Mouse (Mus musculus): ENCODE measurements around the gene Bcl2l13. TPM values are rescaled to one million over a fixed set of nuclear protein-coding genes. Genes with fewer than 3 reads are reported as not detected.
"Not testable (repeated sequence)": the region's sequence is repeated elsewhere in the genome, so short reads cannot be mapped to it uniquely, and the experiment has no call there.

The Bcl2l13 gene
- polyA plus RNA-seq, 1 experiment from 2014 or later, result 42.2 TPM

GRCm38 (mm10) chr6:120907876-120908597 lies 72.0 kb downstream of the Bcl2l13 start:
- ATAC-seq (ENCODE audit: low FRiP score, low read depth); H3K27me3 ChIP-seq (replicated peaks); H3K9ac ChIP-seq; H3K4me1 ChIP-seq; H3K36me3 ChIP-seq; H3K4me2 ChIP-seq (replicated peaks); H3K27ac ChIP-seq; H3K4me3 ChIP-seq; H3K9me3 ChIP-seq: not testable (repeated sequence)
- WGBS, result 93% methylated on average over 10 of the region's 10 CpGs

GRCm38 (mm10) chr6:120909501-120909900 lies 73.5 kb downstream of the Bcl2l13 start:
- no peak for ATAC-seq (ENCODE audit: low FRiP score, low read depth)
- WGBS, result 88% methylated on average over 3 of the region's 3 CpGs

GRCm38 (mm10) chr6:120911213-120912007 lies 75.4 kb downstream of the Bcl2l13 start:
- 78% methylated on average over 13 of the region's 13 CpGs for WGBS
- H3K4me3 ChIP-seq, result no peak overlapping the region
- no peak overlapping the region for H3K27ac ChIP-seq
- no peak overlapping the region for H3K9ac ChIP-seq
- no peaks in the 10 kb centered on the region; the same call in 1 of the 2 replicates for H3K27me3 ChIP-seq (replicated peaks)
- no peaks in the 10 kb centered on the region for H3K36me3 ChIP-seq
- no peak for ATAC-seq (ENCODE audit: low FRiP score, low read depth)
- no peaks in the 10 kb centered on the region for H3K9me3 ChIP-seq
- no peak overlapping the region for H3K4me2 ChIP-seq (replicated peaks)
- H3K4me1 ChIP-seq, result peaks cover 9% of the 10 kb centered on the region; the same call in 1 of the 2 replicates

More at GRCm38 (mm10) chr6:120909501-120909900, 73.5 kb downstream of the Bcl2l13 start:
- H3K9me3 ChIP-seq, result no peaks in the 10 kb centered on the region
- no peak overlapping the region for H3K4me3 ChIP-seq
- no peak overlapping the region for H3K9ac ChIP-seq
- H3K27me3 ChIP-seq (replicated peaks), result no peaks in the 10 kb centered on the region
- no peak overlapping the region for H3K27ac ChIP-seq
- H3K4me1 ChIP-seq, result no peaks in the 10 kb centered on the region
- H3K4me2 ChIP-seq (replicated peaks), result no peak overlapping the region
- no peaks in the 10 kb centered on the region for H3K36me3 ChIP-seq

- no peaks in the 10 kb centered on the region; the same call in 1 of the 2 replicates for H3K27me3 ChIP-seq (replicated peaks)
- no peak overlapping the region for H3K4me3 ChIP-seq
- ATAC-seq (ENCODE audit: low FRiP score, low read depth), result no peak
- no peak overlapping the region for H3K4me2 ChIP-seq (replicated peaks)
- H3K9ac ChIP-seq, result no peak overlapping the region
- H3K27ac ChIP-seq, result no peak overlapping the region
- H3K9me3 ChIP-seq, result no peaks in the 10 kb centered on the region
- no peaks in the 10 kb centered on the region for H3K36me3 ChIP-seq
- 79% methylated on average over 2 of the region's 2 CpGs for WGBS
- H3K4me1 ChIP-seq, result peaks cover 9% of the 10 kb centered on the region; the same call in 1 of the 2 replicates
These were observed 76.9 kb downstream of the Bcl2l13 start for GRCm38 (mm10) chr6:120912931-120913330.

GRCm38 (mm10) chr6:120913783-120914182 lies 77.8 kb downstream of the Bcl2l13 start:
- Histone ChIP-seq H3K27me3 (replicated peaks) (no peaks in the 10 kb centered on the region; the same call in 1 of the 2 replicates), H3K9ac (no peak overlapping the region), H3K36me3 (no peaks in the 10 kb centered on the region), H3K4me3 (no peak overlapping the region), H3K4me2 (replicated peaks) (no peak overlapping the region), H3K27ac (no peak overlapping the region), H3K4me1 (peaks cover 9% of the 10 kb centered on the region; the same call in 1 of the 2 replicates), H3K9me3 (no peaks in the 10 kb centered on the region)
- 86% methylated on average over 8 of the region's 8 CpGs for WGBS
- no peak for ATAC-seq (ENCODE audit: low FRiP score, low read depth)

- ATAC-seq (ENCODE audit: low FRiP score, low read depth), result no peak
- 77% methylated on average over 4 of the region's 4 CpGs for WGBS
- H3K9me3 ChIP-seq, result no peaks in the 10 kb centered on the region
- no peak overlapping the region for H3K27ac ChIP-seq
- no peaks in the 10 kb centered on the region; the same call in 1 of the 2 replicates for H3K27me3 ChIP-seq (replicated peaks)
- peaks cover 9% of the 10 kb centered on the region; the same call in 1 of the 2 replicates for H3K4me1 ChIP-seq
- H3K36me3 ChIP-seq, result no peaks in the 10 kb centered on the region
- no peak overlapping the region for H3K9ac ChIP-seq
- no peak overlapping the region for H3K4me3 ChIP-seq
- no peak overlapping the region for H3K4me2 ChIP-seq (replicated peaks)
These were observed 78.5 kb downstream of the Bcl2l13 start for GRCm38 (mm10) chr6:120914533-120914910.

GRCm38 (mm10) chr6:120914911-120915648 lies 79.1 kb downstream of the Bcl2l13 start:
- Histone ChIP-seq H3K9ac (no peak overlapping the region), H3K27me3 (replicated peaks) (no peaks in the 10 kb centered on the region; the same call in 1 of the 2 replicates), H3K27ac (no peak overlapping the region), H3K4me3 (no peak overlapping the region), H3K4me2 (replicated peaks) (no peak overlapping the region), H3K9me3 (no peaks in the 10 kb centered on the region), H3K36me3 (no peaks in the 10 kb centered on the region), H3K4me1 (peaks cover 9% of the 10 kb centered on the region; the same call in 1 of the 2 replicates)
- 41% methylated on average over 9 of the region's 9 CpGs for WGBS
- ATAC-seq (ENCODE audit: low FRiP score, low read depth), result no peak

- Histone ChIP-seq H3K4me1 (peaks cover 9% of the 10 kb centered on the region; the same call in 1 of the 2 replicates), H3K4me2 (replicated peaks) (peak overlapping the region; percentile 99), H3K27ac (no peak overlapping the region), H3K27me3 (replicated peaks) (no peaks in the 10 kb centered on the region; the same call in 1 of the 2 replicates), H3K9me3 (no peaks in the 10 kb centered on the region), H3K9ac (no peak overlapping the region), H3K36me3 (no peaks in the 10 kb centered on the region), H3K4me3 (peak overlapping the region; percentile 60; the same call in 1 of the 2 replicates)
- ATAC-seq (ENCODE audit: low FRiP score, low read depth), result no peak
- WGBS, result 36% methylated on average over 2 of the region's 2 CpGs
These were observed 79.6 kb downstream of the Bcl2l13 start for GRCm38 (mm10) chr6:120915649-120915975.

- H3K27ac ChIP-seq, result no peak within 1 kb of the TSS
- peak within 1 kb of the TSS; percentile 60 for H3K4me3 ChIP-seq
- H3K4me2 ChIP-seq (replicated peaks), result peak within 1 kb of the TSS; percentile 99
- H3K9ac ChIP-seq, result peak within 1 kb of the TSS; percentile 57
- peak; percentile 91 for ATAC-seq (ENCODE audit: low FRiP score, low read depth)
- 1% methylated on average over 67 of the region's 67 CpGs for WGBS
- H3K9me3 ChIP-seq, result 0 out of 2 replicates have a peak, but pooled peaks cover 5% of the 10 kb centered on the region
- H3K27me3 ChIP-seq (replicated peaks), result no peaks in the 10 kb centered on the region; the same call in 1 of the 2 replicates
- peaks cover 9% of the 10 kb centered on the region; the same call in 1 of the 2 replicates for H3K4me1 ChIP-seq
- H3K36me3 ChIP-seq, result no peaks in the 10 kb centered on the region
These were observed 80.3 kb downstream of the Bcl2l13 start, which contains the start of gene Bid for GRCm38 (mm10) chr6:120916074-120916971. Bid (minus strand) TSS chr6:120916853.

- ATAC-seq (ENCODE audit: low FRiP score, low read depth), result peak; percentile 7; the same call in 1 of the 2 replicates
- not testable (repeated sequence) for H3K36me3 ChIP-seq; H3K27ac ChIP-seq; H3K27me3 ChIP-seq (replicated peaks); H3K9me3 ChIP-seq; H3K4me1 ChIP-seq
- Histone ChIP-seq H3K4me2 (replicated peaks) (peak overlapping the region; percentile 99), H3K9ac (0 out of 2 replicates have a peak overlapping the region, but pooled peaks have one; percentile 57), H3K4me3 (peak overlapping the region; percentile 60)
- 21% methylated on average over 13 of the region's 14 CpGs for WGBS
These were observed 81.2 kb downstream of the Bcl2l13 start for GRCm38 (mm10) chr6:120916972-120917881.

Measured in neural tube, embryonic 12.5 days (tissue).